In genomic region chr11:102040646-102041045, GRCm38 (mm10) we compare ENCODE assay signal across 26 mouse cellular contexts. TPM values are rescaled to one million over a fixed set of nuclear protein-coding genes. Genes with fewer than 3 reads are reported as not detected.
A peak's percentile ranks its signal among the peaks of the same experiment; 100 is the strongest.
DNase-seq lines count a peak whose midpoint lies in the region; TF ChIP-seq lines count a peak whose summit lies in the region.
"Had no signal": no experiment of that assay in that cellular context is flagged by ENCODE, and none has a peak within 500 bp of the region (broad histone marks: within the 10 kb centered on the region; RNA-seq: fewer than 3 reads in every experiment).

No protein-coding gene starts in this region.

- no peaks in the 10 kb centered on the region for H3K36me3 ChIP-seq in kidney, adult 2 months (ENCODE audit: control insufficient read depth, insufficient read depth, low read length)
- H3K36me3 ChIP-seq in midbrain, embryonic 10.5 days: no peaks in the 10 kb centered on the region
- H3K36me3 ChIP-seq: embryonic facial prominence, embryonic 15.5 days; forebrain, embryonic 12.5 days; heart, embryonic 13.5 days had no signal

- 79% methylated on average over 4 of the region's 4 CpGs for WGBS in kidney, adult 2 months
- WGBS in midbrain, embryonic 10.5 days: 67% methylated on average over 4 of the region's 4 CpGs

- peaks cover 9% of the 10 kb centered on the region for H3K9me3 ChIP-seq in midbrain, embryonic 10.5 days (replicated peaks)
- H3K9me3 ChIP-seq: embryonic facial prominence, embryonic 15.5 days had no signal

- peak; percentile 16 for DNase-seq in embryo, embryonic 10.5 days (ENCODE audit: low spot score)
- DNase-seq in embryo, embryonic 11 days: no peak
- DNase-seq in kidney, postnatal 10 days: peak; percentile 31
- no peak for DNase-seq in kidney, adult 2 months
- DNase-seq in 416B (ENCODE audit: low read depth) (peak; percentile 31), R1 (ENCODE audit: low read depth, low spot score) (peak; percentile 77)
- DNase-seq in heart, postnatal 14 days: no peak
- no peak for DNase-seq in midbrain, embryonic 10.5 days (ENCODE audit: low spot score)

- intact Hi-C loops in heart, postnatal 14 days (cut with DNase I): no loop called here

- peaks cover 3% of the 10 kb centered on the region; the same call in 1 of the 2 replicates for H3K4me1 ChIP-seq in kidney, adult 2 months (ENCODE audit: control insufficient read depth, insufficient read depth, low read length)
- peaks cover 10% of the 10 kb centered on the region for H3K4me1 ChIP-seq in midbrain, embryonic 10.5 days
- H3K4me1 ChIP-seq: embryonic facial prominence, embryonic 15.5 days; forebrain, embryonic 12.5 days had no signal

- no peak overlapping the region for H3K27ac ChIP-seq in kidney, adult 2 months (ENCODE audit: insufficient read depth, low read depth, low read length)
- no peak overlapping the region for H3K27ac ChIP-seq in midbrain, embryonic 10.5 days (replicated peaks)
- H3K27ac ChIP-seq: embryonic facial prominence, embryonic 15.5 days; forebrain, embryonic 12.5 days; heart, embryonic 13.5 days; layer of hippocampus, adult 2 months had no signal

- H3K4me3 ChIP-seq in kidney, adult 2 months (ENCODE audit: insufficient read depth, low read depth, low read length): no peak overlapping the region
- no peak overlapping the region for H3K4me3 ChIP-seq in midbrain, embryonic 10.5 days
- H3K4me3 ChIP-seq: embryonic facial prominence, embryonic 15.5 days; forebrain, embryonic 12.5 days; heart, embryonic 13.5 days; layer of hippocampus, adult 2 months had no signal

- TF ChIP-seq POLR2A in kidney, adult 2 months (IDR thresholded peaks at IDR 0.05; ENCODE audit: low read depth, low read length): no peak

- TF ChIP-seq CTCF in kidney, adult 2 months (conservative IDR thresholded peaks at IDR 0.05; ENCODE audit: insufficient read depth, insufficient read length, low read depth, low read length): no peak

- no peaks in the 10 kb centered on the region for H3K27me3 ChIP-seq in kidney, adult 2 months (replicated peaks; ENCODE audit: control insufficient read depth, insufficient read depth, low read length)
- H3K27me3 ChIP-seq in midbrain, embryonic 10.5 days (ENCODE audit: low read depth, poor library complexity, severe bottlenecking): 0 out of 2 replicates have a peak, but pooled peaks cover 9% of the 10 kb centered on the region
- H3K27me3 ChIP-seq: embryonic facial prominence, embryonic 15.5 days had no signal

RNA-seq across cellular contexts. Expression of gene Cd300lg, which starts 0.7 kb away (rescaled TPM):
- polyA plus RNA-seq in kidney, adult 2 months (2012; rRNA removed): 62.1 and 67.1 TPM in 2 replicates
- 10 to 100 TPM; 61.8 to 69.1 TPM for total RNA-seq in heart, postnatal 14 days (2021)
- 0.20 and 0.25 TPM in 2 replicates for polyA plus RNA-seq in midbrain, embryonic 10.5 days (2016; fragmentation: Nextera tagmentation; extraction: Ambion mirVana)
- total RNA-seq: layer of hippocampus, adult 2 months; left cerebral cortex, postnatal 4 days; midbrain, postnatal 0 days had no signal
- polyA plus RNA-seq: C2C12 had no signal

RNA-seq across cellular contexts. Expression of gene Mpp3, which starts 12.4 kb away (rescaled TPM):
- polyA plus RNA-seq in kidney, adult 2 months (2012; rRNA removed): 2.3 and 3.5 TPM in 2 replicates
- 1 to 10 TPM; 4.3 to 5.2 TPM for total RNA-seq in heart, postnatal 14 days (2021)
- 13.3 and 16.9 TPM in 2 replicates for polyA plus RNA-seq in midbrain, embryonic 10.5 days (2016; fragmentation: Nextera tagmentation; extraction: Ambion mirVana)
- total RNA-seq: megakaryocyte, adult 5-6 weeks had no signal

RNA-seq across cellular contexts. Expression of gene Mpp2, which starts 47.7 kb away (rescaled TPM):
- 4.9 and 5.9 TPM in 2 replicates for polyA plus RNA-seq in kidney, adult 2 months (2012; rRNA removed)
- 1 to 10 TPM; 2.7 to 3.8 TPM for total RNA-seq in heart, postnatal 14 days (2021)
- 15.5 and 18.7 TPM in 2 replicates for polyA plus RNA-seq in midbrain, embryonic 10.5 days (2016; fragmentation: Nextera tagmentation; extraction: Ambion mirVana)

RNA-seq across cellular contexts. Expression of gene Dusp3, which starts 53.8 kb away (rescaled TPM):
- 67.8 and 92.4 TPM in 2 replicates for polyA plus RNA-seq in kidney, adult 2 months (2012; rRNA removed)
- total RNA-seq in heart, postnatal 14 days (2021): 100 to 1,000 TPM; 130 to 137 TPM
- polyA plus RNA-seq in midbrain, embryonic 10.5 days (2016; fragmentation: Nextera tagmentation; extraction: Ambion mirVana): 12.2 and 13.1 TPM in 2 replicates

RNA-seq across cellular contexts. Expression of gene Cfap97d1, which starts 56.6 kb away (rescaled TPM):
- polyA plus RNA-seq in kidney, adult 2 months (2012; rRNA removed): not detected in 2 replicates
- not detected for total RNA-seq in heart, postnatal 14 days (2021)
- polyA plus RNA-seq in midbrain, embryonic 10.5 days (2016; fragmentation: Nextera tagmentation; extraction: Ambion mirVana): not detected in 2 replicates
- total RNA-seq: adrenal gland, postnatal 25 days; gastrocnemius, postnatal 36 days; heart, postnatal 4 days; layer of hippocampus, adult 2 months; left cerebral cortex, adult 18-20 months; left cerebral cortex, postnatal 4 days; megakaryocyte, adult 5-6 weeks; midbrain, postnatal 0 days had no signal
- polyA plus RNA-seq: C2C12; cerebellum, adult 2 months; embryonic facial prominence, embryonic 15.5 days; forebrain, embryonic 12.5 days; heart, embryonic 13.5 days; intestine, embryonic 14.5 days; kidney, embryonic 16.5 days; liver, embryonic 11.5 days; lung, embryonic 16.5 days; midbrain, postnatal 0 days; neural tube, embryonic 11.5 days had no signal

Comparison
In these comparisons a context has a peak if more than half of its experiments do, and no peak if none do; other contexts are left out.
1. DNase-seq: peak in embryo, embryonic 10.5 days (single experiment), kidney, postnatal 10 days (single experiment), 416B (single experiment) and R1 (single experiment); none in embryo, embryonic 11 days (single experiment), kidney, adult 2 months (single experiment), heart, postnatal 14 days (0 of 2) and midbrain, embryonic 10.5 days (single experiment).
2. RNA of gene Cd300lg, which starts 0.7 kb away (polyA plus RNA-seq): 62.1 to 67.1 TPM in kidney, adult 2 months; 0.20 to 0.25 TPM in midbrain, embryonic 10.5 days; every median in the first group is over 10 times any median in the second.